Mouse (Mus musculus): ENCODE data around the gene Dnajc3.

- TF ChIP-seq EP300 (optimal IDR thresholded peaks at IDR 0.05) (no peak), CTCF (IDR thresholded peaks at IDR 0.05; ENCODE audit: low read depth) (no peak)
Observed at GRCm38 (mm10) chr14:118948841-118949240, 11.1 kb downstream of the Dnajc3 start.

Measured in stomach, postnatal 0 days (tissue).